In the genomic region with DNA sequence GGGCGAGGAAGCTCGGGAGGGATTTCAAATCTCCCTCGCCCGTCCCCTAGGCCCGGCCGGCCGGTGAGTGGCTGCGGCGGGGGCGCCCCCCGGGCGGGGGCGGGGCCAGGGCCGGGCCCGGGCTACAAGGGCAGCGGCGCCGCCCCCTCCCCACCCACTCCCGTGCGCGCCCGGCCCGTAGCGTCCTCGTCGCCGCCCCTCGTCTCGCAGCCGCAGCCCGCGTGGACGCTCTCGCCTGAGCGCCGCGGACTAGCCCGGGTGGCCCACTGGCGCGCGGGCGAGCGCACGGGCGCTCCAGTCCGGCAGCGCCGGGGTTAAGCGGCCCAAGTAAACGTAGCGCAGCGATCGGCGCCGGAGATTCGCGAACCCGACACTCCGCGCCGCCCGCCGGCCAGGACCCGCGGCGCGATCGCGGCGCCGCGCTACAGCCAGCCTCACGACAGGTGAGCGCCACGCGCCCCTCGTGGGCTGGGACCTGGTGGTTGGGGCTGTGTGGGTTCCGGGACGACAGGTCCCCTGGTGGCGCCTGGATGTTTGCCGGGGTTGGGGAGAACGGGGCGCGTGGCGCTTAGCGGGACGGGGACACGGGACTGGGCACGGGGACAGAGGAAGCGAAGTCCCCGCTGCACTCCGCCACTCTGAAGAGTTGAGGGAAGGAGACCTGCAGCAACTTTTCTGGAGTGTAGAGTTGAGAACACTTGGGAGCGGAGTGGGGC, we compare ENCODE assay signal across 8 mouse cellular contexts. TPM values are rescaled to one million over a fixed set of nuclear protein-coding genes. Genes with fewer than 3 reads are reported as not detected.
DNase-seq lines count a peak whose midpoint lies in the region; ATAC-seq lines count a peak whose summit lies in the region.

TSS of gene Dnmt3b (plus strand) at position 153 of the 716 bp plus-strand sequence.

- peak within 1 kb of the TSS; percentile 85 for H3K9ac ChIP-seq in hindbrain, embryonic 13.5 days

- H3K9me3 ChIP-seq in hindbrain, embryonic 13.5 days, result no peaks in the 10 kb centered on the region

- H3K4me2 ChIP-seq in hindbrain, embryonic 13.5 days, result peak within 1 kb of the TSS; percentile 93

- H3K4me3 ChIP-seq in hindbrain, embryonic 13.5 days, result peak within 1 kb of the TSS; percentile 71

- peaks cover 14% of the 10 kb centered on the region for H3K27me3 ChIP-seq in hindbrain, embryonic 13.5 days

- peak within 1 kb of the TSS; percentile 44 for H3K27ac ChIP-seq in hindbrain, embryonic 13.5 days

- peak; percentile 73 for DNase-seq in ZHBTc4 (ENCODE audit: low read depth, low spot score)
- DNase-seq in cerebellum, adult 9-11 months, result peak; percentile 56
- DNase-seq in gastrocnemius, adult 18-20 months (ENCODE audit: low spot score), result peak; percentile 43
- DNase-seq in left cerebral cortex, postnatal 14 days (ENCODE audit: low spot score in 2 of 2), result peak; percentile 38 to 53
- peak; percentile 54 for DNase-seq in retina, postnatal 7 days (ENCODE audit: low read depth, low spot score)
- DNase-seq in urinary bladder, postnatal 36 days (ENCODE audit: low spot score in 2 of 2), result peak; percentile 35 to 48

- peaks cover 19% of the 10 kb centered on the region for H3K4me1 ChIP-seq in hindbrain, embryonic 13.5 days (replicated peaks)

- peak; percentile 86 for ATAC-seq in hindbrain, embryonic 13.5 days (ENCODE audit: low FRiP score)
- peak; percentile 61 for ATAC-seq in megakaryocyte, adult 5-6 weeks (ENCODE audit: poor library complexity, severe bottlenecking)

- H3K36me3 ChIP-seq in hindbrain, embryonic 13.5 days, result no peaks in the 10 kb centered on the region

- WGBS in hindbrain, embryonic 13.5 days, result under 1% methylated on average over 70 of the region's 93 CpGs

- intact Hi-C loops in left cerebral cortex, postnatal 14 days (cut with DNase I), result no loop called here

RNA-seq across cellular contexts. Expression of gene Dnmt3b, which starts in this region (rescaled TPM):
- total RNA-seq in gastrocnemius, adult 18-20 months (2021), result under 1 TPM; 0.34 to 0.90 TPM
- polyA plus RNA-seq in hindbrain, embryonic 13.5 days (2015; fragmentation: Nextera tagmentation; extraction: Ambion mirVana), result 4.4 and 4.9 TPM in 2 replicates
- total RNA-seq in left cerebral cortex, postnatal 14 days (2021), result 1 to 10 TPM in 1 of 2 experiments, under 1 TPM in 1; 0.99 to 1.1 TPM
- 1.3 and 2.5 TPM in 2 replicates for total RNA-seq in megakaryocyte, adult 5-6 weeks (2015)
- total RNA-seq in megakaryocyte, adult 5-6 weeks (2017), result 2.8 and 3.6 TPM in 2 replicates

Comparison
In these comparisons a context has a peak if more than half of its experiments do, and no peak if none do; other contexts are left out.
1. Peak in every context shown above with its lines: DNase-seq, ATAC-seq, H3K4me3 ChIP-seq and H3K27ac ChIP-seq.
2. Peak in DNase-seq in gastrocnemius, adult 18-20 months; RNA of the gene not detected or under 1 TPM.